Mouse (Mus musculus): ENCODE results near the gene Klk1b1.

DNA sequence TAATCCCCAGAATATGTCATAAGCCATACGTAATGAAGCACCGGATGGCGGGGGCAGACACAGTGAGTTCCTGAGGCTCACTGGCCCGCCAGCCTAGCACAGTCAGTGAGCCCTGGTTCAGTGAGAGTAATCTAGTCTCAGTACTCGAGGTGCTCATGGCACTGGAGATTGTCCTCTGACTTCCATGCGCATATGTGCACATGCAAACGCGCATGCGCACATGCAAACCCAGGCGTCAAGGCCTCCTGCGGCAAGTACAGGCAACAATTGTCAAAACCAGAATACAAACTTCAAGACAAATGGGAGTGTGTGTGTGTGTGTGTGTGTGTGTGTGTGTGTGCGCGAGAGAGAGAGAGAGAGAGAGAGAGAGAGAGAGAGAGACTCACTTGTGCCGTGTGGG lies 30.0 kb upstream of the Klk1b1 start:
- TF ChIP-seq CTCF (IDR thresholded peaks at IDR 0.05; ENCODE audit: borderline replicate concordance, control insufficient read depth, extremely low read depth, insufficient read depth, low read length, poor library complexity) (no peak), POLR2A (IDR thresholded peaks at IDR 0.05; ENCODE audit: control insufficient read depth, extremely low read depth, insufficient read depth, low read length, poor library complexity) (no peak)

Data from thymus, adult 2 months (tissue).